Mouse (Mus musculus): ENCODE results near the gene Ahctf1.

GRCm38 (mm10) chr1:179734500-179735474, 68.7 kb downstream of the Ahctf1 start:
- TF ChIP-seq MAX (IDR thresholded peaks at IDR 0.05) (no peak), CTCF (IDR thresholded peaks at IDR 0.05; ENCODE audit: control insufficient read depth, insufficient read depth, insufficient read length) (peak; percentile 62), USF1 (IDR thresholded peaks at IDR 0.05; ENCODE audit: low read depth) (no peak)
